Mouse (Mus musculus) testis, adult 2 months (tissue): ENCODE results near the gene Akap2. TPM values are rescaled to one million over a fixed set of nuclear protein-coding genes. Genes with fewer than 3 reads are reported as not detected.
"Not testable (repeated sequence)": the region's sequence is repeated elsewhere in the genome, so short reads cannot be mapped to it uniquely, and the experiment has no call there.

ENCODE experiments used
- H3K27ac ChIP-seq: fragments of 200-500 bp; 2 replicates; pipeline ENCODE4 v1.5.1; 2012; ENCODE audit warnings: low read depth, low read length; ENCODE audit not compliant: control insufficient read depth, insufficient read depth
- H3K27me3 ChIP-seq: fragments of 200-500 bp; 2 replicates; pipeline ENCODE4 v1.6.1; 2012; ENCODE audit warnings: mild to moderate bottlenecking, low read length, moderate library complexity; ENCODE audit not compliant: control insufficient read depth, insufficient read depth
- H3K36me3 ChIP-seq: fragments of 200-500 bp; 2 replicates; pipeline ENCODE4 v1.6.1; 2012; ENCODE audit warnings: mild to moderate bottlenecking, low read length; ENCODE audit not compliant: control insufficient read depth, insufficient read depth
- H3K4me1 ChIP-seq: fragments of 200-500 bp; 2 replicates; pipeline ENCODE4 v1.6.1; 2012; ENCODE audit warnings: low read length; ENCODE audit not compliant: control insufficient read depth, insufficient read depth
- H3K4me3 ChIP-seq: fragments of 200-500 bp; 2 replicates; pipeline ENCODE4 v1.5.1; 2012; ENCODE audit warnings: low read depth, mild to moderate bottlenecking, low read length, moderate library complexity, mixed read lengths; ENCODE audit not compliant: control insufficient read depth
- CTCF ChIP-seq: fragments of 200-500 bp; IDR thresholded peaks from 2 replicates; pipeline ENCODE4 v1.5.1; 2012; ENCODE audit warnings: low read depth, mild to moderate bottlenecking, inconsistent platforms, low read length, moderate library complexity; ENCODE audit not compliant: control insufficient read depth, insufficient read depth, insufficient replicate concordance
- POLR2A ChIP-seq: fragments of 200-500 bp; IDR thresholded peaks from 2 replicates; pipeline ENCODE4 v1.6.1; 2012; ENCODE audit warnings: low read depth, mild to moderate bottlenecking, inconsistent platforms, low read length, moderate library complexity; ENCODE audit not compliant: control insufficient read depth
- polyA plus RNA-seq: library from polyadenylated mRNA; depleted of rRNA; stranded (reverse); fragments of >200 nt; gene quantifications from 2 replicates; pipeline ENCODE4 v1.2.3, GENCODE M21; 2012

Gene Akap2
- polyA plus RNA-seq, 1 experiment, result 18.1 TPM

DNA sequence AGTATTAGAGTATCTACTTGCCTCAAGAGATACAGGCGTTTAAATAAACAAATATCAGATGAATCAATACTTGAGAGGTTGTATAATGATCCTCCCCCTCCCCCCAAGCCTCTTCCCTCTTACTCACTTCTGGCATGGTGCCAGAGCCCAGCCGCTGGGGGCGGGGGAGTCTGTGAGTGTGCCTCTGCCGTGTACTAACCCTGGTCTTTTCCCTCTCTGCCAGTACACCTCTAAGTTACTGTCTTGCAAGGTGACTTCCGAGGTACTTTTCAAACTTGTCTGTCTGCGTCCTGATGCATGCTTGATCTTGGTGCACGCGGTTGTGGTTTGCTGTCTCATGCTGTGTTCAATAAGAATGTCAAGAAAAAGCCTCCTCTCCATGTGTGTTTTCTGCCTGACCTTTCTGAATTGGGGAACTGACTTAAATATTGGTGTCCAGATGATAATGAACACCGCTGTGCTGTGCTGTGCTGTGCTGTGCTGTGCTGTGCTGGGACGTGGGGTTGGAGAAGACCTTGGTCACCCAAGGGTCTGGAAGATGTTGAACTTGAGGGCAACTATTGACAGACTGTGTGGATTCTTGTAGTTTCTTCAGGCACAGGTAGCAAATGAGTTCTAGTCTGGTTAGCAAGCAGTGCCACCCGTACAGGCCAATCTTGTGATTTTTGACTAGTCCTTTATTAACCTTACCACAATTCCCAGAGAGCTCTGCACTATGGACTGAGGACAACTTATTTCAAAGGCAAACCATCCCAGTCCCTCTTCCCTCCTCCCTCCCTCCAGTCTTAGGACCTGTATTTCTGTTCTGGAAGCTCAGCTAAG lies 168.8 kb downstream of the Akap2 start:
- H3K4me1 ChIP-seq, result no peaks in the 10 kb centered on the region
- no peak for TF ChIP-seq CTCF
- TF ChIP-seq POLR2A, result no peak
- H3K27ac ChIP-seq, result no peak overlapping the region
- no peaks in the 10 kb centered on the region for H3K27me3 ChIP-seq
- H3K4me3 ChIP-seq, result no peak overlapping the region
- H3K36me3 ChIP-seq, result no peaks in the 10 kb centered on the region

- Histone ChIP-seq H3K27ac (no peak overlapping the region), H3K4me3 (no peak overlapping the region)
- TF ChIP-seq POLR2A, result no peak
These were observed 169.4 kb downstream of the Akap2 start for GRCm38 (mm10) chr4:57886888-57887230.

DNA sequence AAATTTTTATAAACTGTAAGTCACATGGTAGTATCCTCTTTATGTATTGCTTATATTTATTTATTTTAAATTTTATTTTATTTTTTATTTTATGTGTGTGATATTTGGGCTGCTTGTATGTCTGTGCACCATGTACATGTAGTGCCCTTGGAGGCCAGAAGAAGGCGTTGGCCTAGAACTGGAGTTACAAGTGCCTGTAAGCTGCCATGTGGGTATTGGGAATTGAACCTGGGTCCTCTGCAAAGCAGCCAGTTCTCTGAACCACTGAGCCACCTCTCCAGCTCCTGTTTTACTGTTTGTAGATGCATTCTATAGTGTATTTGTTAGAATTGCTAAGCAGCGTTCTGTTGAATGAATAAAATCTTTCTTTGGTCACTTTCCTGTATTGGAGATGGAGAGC lies 170.8 kb downstream of the Akap2 start:
- H3K4me3 ChIP-seq, result no peak overlapping the region
- H3K4me1 ChIP-seq, result no peaks in the 10 kb centered on the region
- TF ChIP-seq CTCF (no peak), POLR2A (no peak)
- no peak overlapping the region for H3K27ac ChIP-seq
- no peaks in the 10 kb centered on the region for H3K36me3 ChIP-seq
- H3K27me3 ChIP-seq, result no peaks in the 10 kb centered on the region

More at GRCm38 (mm10) chr4:57886888-57887230, 169.4 kb downstream of the Akap2 start:
- H3K27me3 ChIP-seq, result no peaks in the 10 kb centered on the region
- H3K4me1 ChIP-seq, result no peaks in the 10 kb centered on the region
- H3K36me3 ChIP-seq, result no peaks in the 10 kb centered on the region

- not testable (repeated sequence) for H3K4me3 ChIP-seq, H3K4me1 ChIP-seq, H3K27ac ChIP-seq, H3K27me3 ChIP-seq, H3K36me3 ChIP-seq
These were observed 171.5 kb downstream of the Akap2 start for GRCm38 (mm10) chr4:57888978-57889377.

DNA sequence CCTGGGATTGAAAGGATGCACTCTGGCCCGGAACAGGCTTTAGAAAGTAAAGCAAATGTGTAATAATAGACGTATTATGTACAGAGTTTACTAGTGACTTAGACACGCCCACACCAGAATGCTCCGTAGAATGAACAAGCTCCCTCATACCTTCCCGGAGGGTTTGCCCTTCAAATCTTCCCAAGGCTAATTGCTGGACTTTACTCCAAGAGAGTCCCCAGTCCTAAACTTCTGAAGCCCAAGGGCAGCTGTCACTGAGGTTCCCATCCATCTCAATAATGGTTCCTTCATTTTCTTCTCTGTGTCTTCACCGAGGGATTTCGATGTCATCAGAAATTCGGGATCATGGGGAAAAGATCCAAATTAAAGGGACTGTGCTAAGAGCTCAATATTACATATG lies 172.3 kb downstream of the Akap2 start:
- Histone ChIP-seq H3K4me3 (no peak overlapping the region), H3K27me3 (no peaks in the 10 kb centered on the region), H3K27ac (no peak overlapping the region), H3K4me1 (no peaks in the 10 kb centered on the region), H3K36me3 (no peaks in the 10 kb centered on the region)
- TF ChIP-seq CTCF (no peak), POLR2A (no peak)

DNA sequence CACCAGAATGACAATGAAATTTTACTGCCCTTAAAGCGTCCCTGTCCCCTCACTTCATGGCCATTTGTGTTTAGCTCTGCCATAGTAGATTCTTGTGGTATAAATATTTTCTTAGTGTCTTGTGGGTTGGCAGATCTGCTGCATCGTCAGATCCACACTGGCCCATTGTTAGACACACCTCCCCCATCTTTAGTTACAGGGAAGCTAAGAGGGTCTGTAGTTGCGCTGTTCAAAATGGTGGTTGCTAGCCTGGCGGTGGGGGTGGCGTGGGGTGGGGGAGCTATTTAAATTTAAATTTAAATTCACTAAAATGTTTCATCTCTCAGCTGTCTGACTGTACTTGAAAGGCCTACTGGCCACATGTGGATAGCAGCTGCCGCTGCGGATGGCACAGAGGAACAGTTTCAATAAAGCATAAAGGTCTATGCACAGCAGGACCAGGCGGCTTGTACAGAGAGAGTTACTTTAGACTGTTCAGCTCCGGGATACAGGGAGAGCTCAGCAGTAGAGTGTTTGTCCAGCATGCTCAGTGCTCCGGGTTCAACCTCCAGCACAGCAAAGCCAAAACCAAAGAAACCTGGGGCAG lies 174.6 kb downstream of the Akap2 start:
- H3K27me3 ChIP-seq, result no peaks in the 10 kb centered on the region
- no peaks in the 10 kb centered on the region for H3K4me1 ChIP-seq
- no peak for TF ChIP-seq CTCF
- no peaks in the 10 kb centered on the region for H3K36me3 ChIP-seq
- H3K27ac ChIP-seq, result no peak overlapping the region
- H3K4me3 ChIP-seq, result no peak overlapping the region

DNA sequence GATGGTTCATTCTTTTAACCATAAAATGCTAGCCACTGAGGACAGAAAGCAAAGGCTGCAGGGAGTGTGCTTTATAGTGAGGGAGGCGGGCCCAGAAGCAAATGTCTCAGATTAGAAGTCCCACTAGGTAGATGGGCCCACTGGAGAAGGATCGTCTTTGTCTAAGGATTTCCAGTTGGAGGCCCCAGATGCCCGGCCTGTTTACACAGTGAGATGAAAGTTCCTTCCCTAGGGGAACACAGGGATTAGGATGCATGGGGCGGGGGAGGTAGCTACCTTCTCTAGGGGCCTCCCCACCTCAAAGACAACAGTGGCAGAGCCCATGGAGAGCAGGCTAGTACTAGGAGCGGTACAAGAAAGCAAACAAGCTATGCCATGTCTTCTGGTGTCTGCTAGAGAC lies 177.7 kb downstream of the Akap2 start:
- no peak overlapping the region for H3K4me3 ChIP-seq
- H3K27me3 ChIP-seq, result no peaks in the 10 kb centered on the region
- no peaks in the 10 kb centered on the region for H3K36me3 ChIP-seq
- H3K4me1 ChIP-seq, result no peaks in the 10 kb centered on the region
- no peak overlapping the region for H3K27ac ChIP-seq
- TF ChIP-seq POLR2A (no peak), CTCF (no peak)

GRCm38 (mm10) chr4:57895902-57896301 lies 178.4 kb downstream of the Akap2 start:
- H3K27ac ChIP-seq, result no peak overlapping the region
- no peaks in the 10 kb centered on the region for H3K4me1 ChIP-seq
- H3K4me3 ChIP-seq, result no peak overlapping the region
- TF ChIP-seq POLR2A (no peak), CTCF (no peak)
- H3K27me3 ChIP-seq, result no peaks in the 10 kb centered on the region
- H3K36me3 ChIP-seq, result no peaks in the 10 kb centered on the region
